Comparison of ENCODE assay signal across 9 mouse cellular contexts in the genomic region with DNA sequence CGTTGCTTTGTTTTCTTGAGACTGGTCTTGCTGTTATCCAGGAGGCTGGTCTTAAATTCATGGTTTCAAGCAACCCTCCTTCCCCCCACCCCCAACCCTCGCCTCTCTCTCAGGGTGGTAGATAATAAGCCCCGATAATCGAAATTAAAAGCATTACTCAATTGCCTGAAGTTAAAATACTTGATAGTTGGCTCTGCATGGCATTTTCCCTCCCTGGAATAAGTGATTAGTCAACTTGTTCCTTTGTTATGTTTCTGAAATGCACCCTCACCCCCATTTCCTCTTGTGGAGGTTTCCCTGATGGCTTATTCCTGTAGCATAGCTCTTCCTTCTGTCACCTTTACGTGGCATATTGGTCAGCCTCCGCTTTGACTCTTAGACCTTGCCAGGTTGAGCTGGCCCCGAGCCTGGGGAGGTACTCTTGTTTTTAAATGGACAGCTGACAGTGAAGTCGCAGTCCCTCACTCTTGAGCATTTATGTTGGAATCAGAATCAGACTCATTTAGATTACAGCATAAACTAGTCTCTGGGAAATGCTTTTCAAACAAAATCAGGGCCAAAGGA. TPM values are rescaled to one million over a fixed set of nuclear protein-coding genes. Genes with fewer than 3 reads are reported as not detected.
DNase-seq lines count a peak whose midpoint lies in the region; ATAC-seq and TF ChIP-seq lines count a peak whose summit lies in the region.
"Had no signal": no experiment of that assay in that cellular context is flagged by ENCODE, and none has a peak within 500 bp of the region (broad histone marks: within the 10 kb centered on the region; RNA-seq: fewer than 3 reads in every experiment).

No protein-coding gene starts in this region.

- TF ChIP-seq POLR2A in kidney, adult 2 months (IDR thresholded peaks at IDR 0.05; ENCODE audit: low read depth, low read length) = no peak

- 22% methylated on average over 8 of the region's 8 CpGs for WGBS in kidney, adult 2 months
- WGBS in hindbrain, embryonic 13.5 days = 65% methylated on average over 8 of the region's 8 CpGs
- WGBS in midbrain, embryonic 14.5 days = 67% methylated on average over 8 of the region's 8 CpGs

- H3K4me1 ChIP-seq in kidney, adult 2 months (ENCODE audit: control insufficient read depth, insufficient read depth, low read length) = peaks cover 22% of the 10 kb centered on the region
- peaks cover 42% of the 10 kb centered on the region for H3K4me1 ChIP-seq in hindbrain, embryonic 13.5 days (replicated peaks)
- H3K4me1 ChIP-seq in midbrain, embryonic 14.5 days (ENCODE audit: control insufficient read depth, insufficient read depth, low read length) = peaks cover 31% of the 10 kb centered on the region

- peak overlapping the region; percentile 22; the same call in 1 of the 2 replicates for H3K4me3 ChIP-seq in kidney, adult 2 months (ENCODE audit: insufficient read depth, low read depth, low read length)
- H3K4me3 ChIP-seq in hindbrain, embryonic 13.5 days = peak overlapping the region; percentile 96
- peak overlapping the region; percentile 95 for H3K4me3 ChIP-seq in midbrain, embryonic 14.5 days (replicated peaks; ENCODE audit: low read depth, low read length)

- TF ChIP-seq CTCF in kidney, adult 2 months (conservative IDR thresholded peaks at IDR 0.05; ENCODE audit: insufficient read depth, insufficient read length, low read depth, low read length) = no peak

- peak overlapping the region; percentile 31; the same call in 1 of the 2 replicates for H3K27ac ChIP-seq in kidney, adult 2 months (ENCODE audit: insufficient read depth, low read depth, low read length)
- H3K27ac ChIP-seq in hindbrain, embryonic 13.5 days = no peak overlapping the region
- no peak overlapping the region for H3K27ac ChIP-seq in midbrain, embryonic 14.5 days (replicated peaks; ENCODE audit: low read depth, low read length)

- H3K36me3 ChIP-seq in kidney, adult 2 months (ENCODE audit: control insufficient read depth, insufficient read depth, low read length) = no peaks in the 10 kb centered on the region
- H3K36me3 ChIP-seq in hindbrain, embryonic 13.5 days = no peaks in the 10 kb centered on the region
- H3K36me3 ChIP-seq in midbrain, embryonic 14.5 days (ENCODE audit: control insufficient read depth, insufficient read depth, low read length) = no peaks in the 10 kb centered on the region

- no peaks in the 10 kb centered on the region for H3K27me3 ChIP-seq in kidney, adult 2 months (replicated peaks; ENCODE audit: control insufficient read depth, insufficient read depth, low read length)
- H3K27me3 ChIP-seq in hindbrain, embryonic 13.5 days = no peaks in the 10 kb centered on the region
- H3K27me3 ChIP-seq in midbrain, embryonic 14.5 days (ENCODE audit: control insufficient read depth, insufficient read depth, low read length) = no peaks in the 10 kb centered on the region

- no peak for ATAC-seq in hindbrain, embryonic 13.5 days (ENCODE audit: low FRiP score)
- ATAC-seq in midbrain, embryonic 14.5 days (ENCODE audit: low FRiP score, low TSS enrichment) = no peak

- H3K9me3 ChIP-seq in hindbrain, embryonic 13.5 days = no peaks in the 10 kb centered on the region
- H3K9me3 ChIP-seq in midbrain, embryonic 14.5 days (ENCODE audit: control insufficient read depth, low read length) = no peaks in the 10 kb centered on the region
- H3K9me3 ChIP-seq: G1E had no signal

- peak overlapping the region; percentile 91 for H3K4me2 ChIP-seq in hindbrain, embryonic 13.5 days
- peak overlapping the region; percentile 69 for H3K4me2 ChIP-seq in midbrain, embryonic 14.5 days (ENCODE audit: low read length)

- peak overlapping the region; percentile 95 for H3K9ac ChIP-seq in hindbrain, embryonic 13.5 days
- peak overlapping the region; percentile 88 for H3K9ac ChIP-seq in midbrain, embryonic 14.5 days (replicated peaks; ENCODE audit: low read length)

- DNase-seq in kidney, adult 2 months = peak; percentile 32
- no peak for DNase-seq in kidney, adult 8-10 months
- peak; percentile 57 for DNase-seq in cerebellum, adult 8-10 months
- no peak for DNase-seq in midbrain, embryonic 14.5 days
- DNase-seq in spleen, postnatal 10 days (ENCODE audit: low spot score in 2 of 2) = no peak
- DNase-seq in spleen, postnatal 4 days (ENCODE audit: low spot score in 2 of 2) = no peak
- no peak for DNase-seq in left cerebral cortex, adult 8-10 months (ENCODE audit: low spot score in 2 of 2)

RNA-seq across cellular contexts. Expression of gene Mlxip, which starts 2.4 kb away (rescaled TPM):
- polyA plus RNA-seq in kidney, adult 2 months (2012; rRNA removed) = 20.4 TPM in 2 replicates
- 18.4 and 19.5 TPM in 2 replicates for polyA plus RNA-seq in hindbrain, embryonic 13.5 days (2015; fragmentation: Nextera tagmentation; extraction: Ambion mirVana)
- polyA plus RNA-seq in midbrain, embryonic 14.5 days (2014; fragmentation: Nextera tagmentation; extraction: Ambion mirVana) = 18.7 and 23.0 TPM in 2 replicates
- total RNA-seq in left cerebral cortex, adult 8-10 months (2022) = 10 to 100 TPM; 12.7 to 16.3 (median 14.7) TPM

RNA-seq across cellular contexts. Expression of gene Bcl7a, which starts 53.3 kb away (rescaled TPM):
- polyA plus RNA-seq in kidney, adult 2 months (2012; rRNA removed) = 23.4 and 25.4 TPM in 2 replicates
- polyA plus RNA-seq in hindbrain, embryonic 13.5 days (2015; fragmentation: Nextera tagmentation; extraction: Ambion mirVana) = 47.1 and 48.6 TPM in 2 replicates
- polyA plus RNA-seq in midbrain, embryonic 14.5 days (2014; fragmentation: Nextera tagmentation; extraction: Ambion mirVana) = 42.4 and 44.0 TPM in 2 replicates
- total RNA-seq in left cerebral cortex, adult 8-10 months (2022) = 10 to 100 TPM; 62.3 to 67.1 (median 64.6) TPM

Comparison
In these comparisons a context has a peak if more than half of its experiments do, and no peak if none do; other contexts are left out.
1. DNase-seq: peak in kidney, adult 2 months (single experiment) and cerebellum, adult 8-10 months (single experiment); none in kidney, adult 8-10 months (0 of 2), midbrain, embryonic 14.5 days (single experiment), spleen, postnatal 10 days (0 of 2), spleen, postnatal 4 days (0 of 2) and left cerebral cortex, adult 8-10 months (0 of 2).
2. H3K4me3 ChIP-seq: peak in every context shown above with its lines; median percentile 96 in hindbrain, embryonic 13.5 days; 95 in midbrain, embryonic 14.5 days; 22 in kidney, adult 2 months.